17 mouse cellular contexts compared by ENCODE assay signal in genomic region chr15:30373654-30374215, GRCm38 (mm10).
DNase-seq lines count a peak whose midpoint lies in the region; ATAC-seq and TF ChIP-seq lines count a peak whose summit lies in the region.
"Had no signal": no experiment of that assay in that cellular context is flagged by ENCODE, and none has a peak within 500 bp of the region (broad histone marks: within the 10 kb centered on the region; RNA-seq: fewer than 3 reads in every experiment).

No protein-coding gene starts in this region.

- ATAC-seq in hindbrain, embryonic 13.5 days (ENCODE audit: low FRiP score) = no peak
- no peak for ATAC-seq in hindbrain, postnatal 0 days
- ATAC-seq in forebrain, embryonic 16.5 days = peak; percentile 27; the same call in 1 of the 2 replicates
- ATAC-seq in heart, embryonic 11.5 days (replicated peaks; ENCODE audit: insufficient number of reproducible peaks, low FRiP score, low TSS enrichment) = no peak
- ATAC-seq: hindbrain, embryonic 16.5 days had no signal

- H3K9me3 ChIP-seq in hindbrain, embryonic 13.5 days = no peaks in the 10 kb centered on the region
- H3K9me3 ChIP-seq in hindbrain, postnatal 0 days (ENCODE audit: low read length) = no peaks in the 10 kb centered on the region
- no peaks in the 10 kb centered on the region for H3K9me3 ChIP-seq in forebrain, embryonic 16.5 days (ENCODE audit: control insufficient read depth, low read length)
- H3K9me3 ChIP-seq in heart, embryonic 11.5 days (replicated peaks; ENCODE audit: control insufficient read depth, low read length) = no peaks in the 10 kb centered on the region
- H3K9me3 ChIP-seq: embryonic facial prominence, embryonic 10.5 days; heart, embryonic 10.5 days; limb, embryonic 13.5 days had no signal

- TF ChIP-seq CTCF in hindbrain, postnatal 0 days (IDR thresholded peaks at IDR 0.05; ENCODE audit: low read depth) = no peak

- H3K4me2 ChIP-seq in hindbrain, embryonic 13.5 days = no peak overlapping the region
- no peak overlapping the region for H3K4me2 ChIP-seq in hindbrain, postnatal 0 days (ENCODE audit: low read depth, low read length)
- H3K4me2 ChIP-seq in forebrain, embryonic 16.5 days (ENCODE audit: low read length) = no peak overlapping the region
- no peak overlapping the region for H3K4me2 ChIP-seq in heart, embryonic 11.5 days
- H3K4me2 ChIP-seq: limb, embryonic 13.5 days had no signal

- no peaks in the 10 kb centered on the region for H3K36me3 ChIP-seq in hindbrain, embryonic 13.5 days
- no peaks in the 10 kb centered on the region for H3K36me3 ChIP-seq in hindbrain, postnatal 0 days (ENCODE audit: insufficient read depth, low read length)
- H3K36me3 ChIP-seq in forebrain, embryonic 16.5 days (ENCODE audit: control insufficient read depth, insufficient read depth) = no peaks in the 10 kb centered on the region
- no peaks in the 10 kb centered on the region for H3K36me3 ChIP-seq in heart, embryonic 11.5 days (ENCODE audit: control insufficient read depth, insufficient read depth, low read length)
- H3K36me3 ChIP-seq: embryonic facial prominence, embryonic 10.5 days; heart, embryonic 10.5 days; limb, embryonic 13.5 days had no signal

- H3K4me3 ChIP-seq in hindbrain, embryonic 13.5 days = no peak overlapping the region
- H3K4me3 ChIP-seq in hindbrain, postnatal 0 days (ENCODE audit: low read length) = no peak overlapping the region
- H3K4me3 ChIP-seq in forebrain, embryonic 16.5 days (replicated peaks; ENCODE audit: low read length) = no peak overlapping the region
- H3K4me3 ChIP-seq in heart, embryonic 11.5 days (ENCODE audit: low read depth, low read length) = no peak overlapping the region
- H3K4me3 ChIP-seq: embryonic facial prominence, embryonic 10.5 days; heart, embryonic 10.5 days; limb, embryonic 13.5 days had no signal

- peaks cover 9% of the 10 kb centered on the region; the same call in 1 of the 2 replicates for H3K4me1 ChIP-seq in hindbrain, embryonic 13.5 days (replicated peaks)
- H3K4me1 ChIP-seq in hindbrain, postnatal 0 days (ENCODE audit: insufficient read depth, low read length) = no peaks in the 10 kb centered on the region
- peaks cover 19% of the 10 kb centered on the region for H3K4me1 ChIP-seq in forebrain, embryonic 16.5 days (replicated peaks; ENCODE audit: control insufficient read depth, insufficient read depth, low read length)
- no peaks in the 10 kb centered on the region for H3K4me1 ChIP-seq in heart, embryonic 11.5 days (ENCODE audit: control insufficient read depth, insufficient read depth, low read length)
- H3K4me1 ChIP-seq: embryonic facial prominence, embryonic 10.5 days; heart, embryonic 10.5 days; limb, embryonic 13.5 days had no signal

- H3K9ac ChIP-seq in hindbrain, embryonic 13.5 days = no peak overlapping the region
- H3K9ac ChIP-seq in hindbrain, postnatal 0 days (replicated peaks; ENCODE audit: low read length) = no peak overlapping the region
- H3K9ac ChIP-seq in forebrain, embryonic 16.5 days (replicated peaks; ENCODE audit: low read depth, low read length) = no peak overlapping the region
- H3K9ac ChIP-seq in heart, embryonic 11.5 days (ENCODE audit: low read depth, low read length) = no peak overlapping the region
- H3K9ac ChIP-seq: limb, embryonic 13.5 days; liver, embryonic 14.5 days had no signal

- no peak for DNase-seq in hindbrain, postnatal 0 days (ENCODE audit: low spot score)
- DNase-seq in right cerebral cortex, adult 18-20 months = peak; percentile 17
- DNase-seq in right cerebral cortex, postnatal 36 days (ENCODE audit: low spot score in 2 of 2) = no peak
- no peak for DNase-seq in heart, postnatal 25 days (ENCODE audit: low spot score)
- DNase-seq: gastrocnemius, postnatal 36 days; heart, postnatal 36 days; kidney, adult 11 months; kidney, postnatal 10 days; right cerebral cortex, postnatal 14 days had no signal

- peak overlapping the region; percentile 37; the same call in 1 of the 2 replicates for H3K27ac ChIP-seq in hindbrain, embryonic 13.5 days
- no peak overlapping the region for H3K27ac ChIP-seq in hindbrain, postnatal 0 days
- no peak overlapping the region for H3K27ac ChIP-seq in forebrain, embryonic 16.5 days (ENCODE audit: low read length)
- H3K27ac ChIP-seq in heart, embryonic 11.5 days (ENCODE audit: low read depth, low read length) = no peak overlapping the region
- H3K27ac ChIP-seq: embryonic facial prominence, embryonic 10.5 days; heart, embryonic 10.5 days; limb, embryonic 13.5 days; liver, embryonic 14.5 days had no signal

- no peaks in the 10 kb centered on the region for H3K27me3 ChIP-seq in hindbrain, embryonic 13.5 days
- no peaks in the 10 kb centered on the region for H3K27me3 ChIP-seq in hindbrain, postnatal 0 days (ENCODE audit: insufficient read depth, low read length)
- no peaks in the 10 kb centered on the region for H3K27me3 ChIP-seq in forebrain, embryonic 16.5 days (replicated peaks; ENCODE audit: control insufficient read depth, insufficient read depth, low read length)
- H3K27me3 ChIP-seq in heart, embryonic 11.5 days (ENCODE audit: control insufficient read depth, insufficient read depth, low read length) = no peaks in the 10 kb centered on the region
- H3K27me3 ChIP-seq: limb, embryonic 13.5 days had no signal

- intact Hi-C loops in heart, postnatal 25 days (cut with DNase I) = no loop called here

- WGBS in hindbrain, embryonic 13.5 days = 85% methylated on average over 6 of the region's 6 CpGs
- 62% methylated on average over 6 of the region's 6 CpGs for WGBS in hindbrain, postnatal 0 days
- 40% methylated on average over 6 of the region's 6 CpGs for WGBS in forebrain, embryonic 16.5 days
- 74% methylated on average over 6 of the region's 6 CpGs for WGBS in heart, embryonic 11.5 days (ENCODE audit: insufficient replicate concordance)
